Mouse (Mus musculus): ENCODE measurements around the gene Neurog1.

Neurog1 gene

DNA sequence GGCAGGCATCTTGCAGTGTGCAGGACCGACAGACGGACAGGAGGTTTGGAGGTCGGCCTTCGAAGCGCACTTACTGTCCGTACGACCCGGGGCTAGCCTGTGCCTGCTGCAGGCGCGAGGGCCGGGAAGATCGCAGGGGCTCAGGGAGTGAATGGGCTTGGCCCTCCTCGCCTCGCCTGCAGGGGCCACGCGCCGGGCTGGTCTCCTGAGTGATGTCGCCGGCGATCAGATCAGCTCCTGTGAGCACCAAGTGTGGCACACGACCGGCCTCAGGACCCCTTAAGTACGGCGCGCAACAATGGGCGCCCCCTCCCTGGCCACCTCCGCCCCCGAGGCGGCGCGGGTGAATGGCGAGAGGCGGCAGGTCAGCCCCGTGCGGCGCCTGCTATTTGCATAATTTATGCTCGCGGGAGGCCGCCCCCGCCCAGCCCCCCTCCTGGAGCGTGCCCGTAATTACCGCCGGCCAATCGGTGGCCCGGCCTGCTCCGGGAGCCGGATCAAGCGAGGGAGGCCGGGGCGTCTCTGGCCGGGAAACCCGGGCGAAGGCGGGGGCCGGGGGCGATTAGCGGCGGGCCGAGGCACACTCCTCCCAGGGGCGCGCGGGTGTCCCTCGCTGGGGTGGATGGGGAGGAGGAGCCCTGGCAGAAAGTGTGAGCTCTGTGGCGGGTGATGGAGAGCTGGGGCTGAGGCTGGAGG, at the start of gene Neurog1:
Neurog1 (minus strand) TSS at position 240 of the 696 bp plus-strand sequence.
- DNase-seq (ENCODE audit: low spot score): no peak

DNA sequence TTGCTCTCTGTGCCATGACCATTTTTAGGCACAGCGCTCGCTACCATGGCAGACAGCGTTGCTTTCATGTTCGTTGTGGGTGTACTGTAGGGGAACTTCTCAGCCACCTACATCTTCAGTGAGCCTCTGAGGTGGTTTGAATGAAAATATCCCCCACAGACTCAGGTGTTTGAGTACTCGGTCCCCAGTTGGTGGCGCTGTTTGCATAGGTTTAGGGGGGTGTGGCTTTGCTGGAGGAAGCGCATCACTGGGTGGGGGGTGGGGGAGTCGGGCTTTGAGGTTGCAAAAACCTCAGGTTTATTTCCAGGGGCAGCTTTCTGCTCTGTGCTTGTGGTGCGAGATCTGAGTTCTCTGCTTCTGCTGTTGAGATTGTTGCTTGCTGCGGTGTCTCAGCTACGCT, 47.4 kb upstream of the Neurog1 start:
- DNase-seq (ENCODE audit: low spot score): no peak

GRCm38 (mm10) chr13:56296659-56297020, 44.7 kb upstream of the Neurog1 start:
- DNase-seq (ENCODE audit: low spot score): no peak

- DNase-seq (ENCODE audit: low spot score): peak; percentile 42
Observed at GRCm38 (mm10) chr13:56295943-56296658, 44.1 kb upstream of the Neurog1 start, which contains the start of gene Cxcl14. Gene Cxcl14 (minus strand): TSS chr13:56296551.

DNA sequence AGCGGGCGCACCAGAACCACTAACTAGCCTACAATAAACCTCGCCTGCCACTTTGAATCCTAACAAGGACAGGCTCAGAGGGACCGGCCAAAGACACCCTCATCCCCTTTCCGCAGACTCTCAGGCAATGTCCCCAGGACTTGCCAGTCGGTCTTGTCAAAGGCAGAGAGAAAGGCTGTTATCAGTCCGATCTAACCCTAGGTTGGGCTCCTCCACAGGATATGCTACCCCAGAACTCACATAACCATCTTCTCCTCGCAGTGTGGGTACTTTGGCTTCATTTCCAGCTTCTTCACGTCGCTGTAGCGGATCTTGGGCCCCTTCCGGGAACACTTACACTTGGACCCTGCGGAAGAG, 43.6 kb upstream of the Neurog1 start:
- no peak for DNase-seq (ENCODE audit: low spot score)

- no peak for DNase-seq (ENCODE audit: low spot score)
Observed at GRCm38 (mm10) chr13:56294908-56295307, 42.9 kb upstream of the Neurog1 start.

GRCm38 (mm10) chr13:56289998-56290397, 38.0 kb upstream of the Neurog1 start:
- DNase-seq (ENCODE audit: low spot score): no peak

DNA sequence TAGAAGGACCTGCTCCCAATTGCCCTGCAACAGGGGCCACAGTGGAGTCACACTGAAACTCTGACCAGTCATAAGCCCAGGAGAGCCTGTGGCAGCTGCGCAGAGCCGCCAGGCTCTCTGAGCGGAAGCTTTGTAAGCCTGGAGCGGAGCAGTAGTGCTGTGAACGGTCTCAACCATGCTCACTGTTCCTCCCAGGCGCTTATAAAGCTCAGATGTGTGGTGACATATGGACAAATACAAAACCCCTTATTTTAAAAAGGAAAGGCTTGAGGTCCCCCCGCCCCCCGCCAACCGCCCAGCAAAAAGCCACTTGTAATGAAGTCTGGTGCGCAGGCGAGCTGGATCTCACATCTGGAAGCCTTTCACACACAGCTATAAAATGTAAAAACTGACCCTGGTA, 37.3 kb upstream of the Neurog1 start:
- DNase-seq (ENCODE audit: low spot score): no peak

DNA sequence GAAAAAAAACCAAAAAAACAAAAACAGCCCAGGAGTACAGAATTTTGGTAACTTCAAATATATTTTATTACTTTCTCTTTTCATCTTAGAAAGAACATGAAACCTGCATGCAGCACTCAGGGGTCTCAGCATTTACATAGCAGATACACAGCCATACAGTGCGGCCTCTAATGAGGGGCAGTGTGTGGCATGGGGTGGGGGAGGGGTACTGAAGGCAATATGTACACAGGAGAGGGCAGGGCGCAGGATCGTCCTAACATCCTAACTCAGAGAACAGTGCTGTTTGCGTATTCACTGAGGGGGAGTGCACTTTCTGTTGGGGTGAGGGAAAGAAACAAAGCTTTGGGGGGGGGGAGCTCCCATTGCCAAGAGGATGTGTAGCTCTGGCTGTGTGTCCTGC, 36.6 kb upstream of the Neurog1 start:
- no peak for DNase-seq (ENCODE audit: low spot score)

DNA sequence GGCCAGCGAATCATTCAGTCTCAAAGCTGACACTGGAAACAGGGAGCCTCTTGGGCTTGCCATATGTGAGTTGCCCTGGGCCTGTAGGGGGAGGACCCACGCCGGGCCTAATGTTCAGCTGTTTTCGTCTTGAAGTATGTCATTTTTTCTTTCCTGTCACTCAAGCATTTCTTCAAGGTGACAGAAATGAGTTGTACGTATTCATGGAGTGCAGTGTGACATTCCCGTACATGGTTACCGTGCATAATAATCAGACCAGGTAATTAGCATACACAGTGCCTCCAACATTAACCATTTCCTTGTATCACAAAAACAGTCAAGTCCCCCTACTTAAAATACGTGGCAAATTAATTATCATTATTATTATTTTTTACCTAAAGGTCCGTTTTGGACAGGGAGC, 35.1 kb upstream of the Neurog1 start:
- DNase-seq (ENCODE audit: low spot score): no peak

GRCm38 (mm10) chr13:56283321-56283720, 31.4 kb upstream of the Neurog1 start:
- no peak for DNase-seq (ENCODE audit: low spot score)

DNA sequence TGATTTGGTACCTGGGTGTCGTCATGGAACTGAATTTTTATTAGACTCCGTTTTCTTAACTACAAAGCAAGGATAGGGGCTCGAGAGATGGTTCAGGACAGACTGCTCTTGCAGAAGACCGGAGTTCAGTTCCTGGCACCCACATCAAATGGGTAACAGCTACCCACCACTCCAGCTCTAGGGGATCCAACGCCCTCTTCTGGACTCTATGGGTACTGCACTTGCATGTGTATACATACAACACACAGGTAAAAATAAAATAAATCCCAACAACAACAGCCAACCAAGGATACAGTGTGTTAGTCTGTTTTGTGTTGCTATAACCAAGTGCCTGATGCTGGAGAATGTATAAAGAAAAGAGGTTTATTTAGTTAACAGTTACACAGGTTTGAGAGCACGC, 28.4 kb upstream of the Neurog1 start:
- DNase-seq (ENCODE audit: low spot score): no peak

GRCm38 (mm10) chr13:56279439-56279838, 27.5 kb upstream of the Neurog1 start:
- peak; percentile 83 for DNase-seq (ENCODE audit: low spot score)

DNA sequence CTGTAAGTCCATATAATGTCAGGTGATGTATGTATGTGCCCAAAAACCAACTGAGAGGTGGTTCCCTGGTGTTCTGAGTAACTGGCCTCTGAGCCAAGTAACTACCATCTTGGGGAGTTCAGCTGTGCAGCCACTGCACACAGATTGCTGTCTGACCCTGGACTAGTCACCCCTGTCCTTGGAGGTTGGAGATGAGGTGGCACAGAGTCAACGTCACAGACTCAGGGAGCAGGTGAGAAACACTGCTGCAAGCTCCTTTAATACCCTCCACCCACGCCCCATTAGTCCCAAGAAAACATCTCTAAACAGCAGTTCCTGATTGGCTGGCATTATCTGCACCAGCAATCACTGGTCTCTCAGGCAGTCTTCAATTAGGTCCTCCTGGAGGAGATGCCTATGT, 23.2 kb upstream of the Neurog1 start:
- no peak for DNase-seq (ENCODE audit: low spot score)

DNA sequence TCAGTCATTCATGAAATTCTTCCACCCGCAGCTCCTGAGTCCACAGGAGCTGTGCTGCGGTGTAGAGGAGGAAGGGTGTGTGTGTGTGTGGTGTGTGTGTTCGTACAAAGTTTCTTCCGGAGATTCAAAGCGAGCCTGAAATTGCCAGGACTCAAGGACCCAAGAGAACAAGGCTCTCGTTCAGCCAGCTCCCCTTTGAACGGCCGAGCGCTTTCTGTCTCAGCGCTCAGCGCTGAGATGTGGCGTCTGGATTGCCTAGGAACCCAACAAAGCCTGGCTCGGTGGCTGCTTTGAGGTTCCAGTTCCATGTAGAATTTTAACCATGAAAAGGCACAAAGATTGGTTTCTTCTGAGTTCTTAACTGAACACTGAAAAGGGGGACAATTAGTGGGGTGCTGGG, 18.2 kb upstream of the Neurog1 start:
- DNase-seq (ENCODE audit: low spot score): no peak

DNA sequence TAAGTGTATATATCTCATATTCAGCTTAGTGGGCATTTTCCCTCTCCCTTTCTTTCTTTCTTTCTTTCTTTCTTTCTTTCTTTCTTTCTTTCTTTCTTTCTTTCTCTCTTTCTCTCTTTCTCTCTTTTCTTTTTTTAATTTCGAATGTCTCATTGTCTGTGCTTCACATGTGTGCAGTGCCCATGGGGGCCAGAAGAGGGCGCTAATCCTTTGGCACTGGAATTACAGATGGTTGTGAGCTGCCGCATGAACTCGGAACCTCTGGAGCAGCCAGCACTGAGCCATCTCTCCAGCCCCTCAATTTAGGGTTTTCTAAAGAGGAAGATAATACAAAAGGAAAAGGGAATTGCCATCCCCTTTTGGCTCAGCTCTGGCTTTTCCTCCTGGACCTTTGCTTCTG, 15.4 kb upstream of the Neurog1 start:
- DNase-seq (ENCODE audit: low spot score): no peak

DNA sequence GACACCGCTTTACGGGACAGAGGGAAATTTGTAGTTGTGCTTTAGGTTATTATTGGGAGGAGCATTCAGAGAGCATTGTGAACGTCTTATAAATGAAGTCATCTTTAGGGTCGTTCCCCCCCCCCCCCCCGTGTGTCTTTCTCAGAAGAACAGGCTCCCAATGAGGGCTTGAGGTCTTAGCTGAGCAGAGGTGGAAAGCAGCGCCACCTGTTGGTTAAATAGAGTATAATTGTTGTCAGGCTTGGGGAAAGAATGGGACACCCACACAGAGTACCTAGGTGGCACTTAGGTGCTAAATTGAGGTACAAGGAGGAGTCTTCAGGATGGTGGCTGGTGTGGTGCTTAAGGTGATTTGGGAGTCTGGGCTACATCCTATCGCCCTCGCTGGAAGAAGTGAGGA, 14.5 kb upstream of the Neurog1 start:
- DNase-seq (ENCODE audit: low spot score): peak; percentile 22

- no peak for DNase-seq (ENCODE audit: low spot score)
Observed at GRCm38 (mm10) chr13:56265661-56266060, 13.7 kb upstream of the Neurog1 start.

DNA sequence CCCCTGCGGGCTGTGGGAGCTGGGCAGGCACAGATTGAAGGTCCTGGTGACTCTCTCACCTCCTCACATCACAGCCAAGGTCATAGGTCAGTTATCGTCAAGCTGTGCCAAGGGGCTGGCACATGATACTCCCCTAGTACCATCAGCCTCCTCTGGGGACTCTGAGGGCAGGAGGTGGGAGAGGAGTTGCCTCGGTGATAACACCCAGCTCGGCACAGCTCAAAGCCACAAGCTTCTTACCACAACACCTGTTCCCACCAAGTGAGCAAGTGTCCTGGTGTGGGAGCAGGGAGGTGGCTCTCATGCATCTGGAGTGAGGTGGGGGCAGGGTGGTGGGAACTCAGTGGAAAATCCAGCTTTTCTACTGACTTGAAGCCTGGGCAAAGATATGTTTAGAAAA, 10.3 kb upstream of the Neurog1 start:
- no peak for DNase-seq (ENCODE audit: low spot score)

GRCm38 (mm10) chr13:56260344-56260780, 8.4 kb upstream of the Neurog1 start:
- no peak for DNase-seq (ENCODE audit: low spot score)

GRCm38 (mm10) chr13:56259926-56260250, 7.9 kb upstream of the Neurog1 start:
- no peak for DNase-seq (ENCODE audit: low spot score)

GRCm38 (mm10) chr13:56259021-56259925, 7.3 kb upstream of the Neurog1 start:
- DNase-seq (ENCODE audit: low spot score): no peak

All from urinary bladder, postnatal 25 days (tissue).